Mouse (Mus musculus) heart, adult 2 months (tissue): ENCODE measurements around the gene Mettl8.

Experiments used
- CTCF ChIP-seq: fragments of 200-600 bp; IDR thresholded peaks from 2 replicates; pipeline ENCODE4 v1.8.1; 2022; ENCODE audit warnings: antibody characterized with exemption, mild to moderate bottlenecking, moderate library complexity
- EP300 ChIP-seq: fragments of 200-500 bp; IDR thresholded peaks from 2 replicates; pipeline ENCODE4 v1.6.1; 2011; ENCODE audit warnings: low read depth, low read length, control low read depth; ENCODE audit not compliant: insufficient read depth
- POLR2A ChIP-seq: fragments of 200-500 bp; IDR thresholded peaks from 2 replicates; pipeline ENCODE4 v1.6.1; 2011; ENCODE audit warnings: mild to moderate bottlenecking, low read depth, low read length, control low read depth; ENCODE audit not compliant: insufficient read depth

DNA sequence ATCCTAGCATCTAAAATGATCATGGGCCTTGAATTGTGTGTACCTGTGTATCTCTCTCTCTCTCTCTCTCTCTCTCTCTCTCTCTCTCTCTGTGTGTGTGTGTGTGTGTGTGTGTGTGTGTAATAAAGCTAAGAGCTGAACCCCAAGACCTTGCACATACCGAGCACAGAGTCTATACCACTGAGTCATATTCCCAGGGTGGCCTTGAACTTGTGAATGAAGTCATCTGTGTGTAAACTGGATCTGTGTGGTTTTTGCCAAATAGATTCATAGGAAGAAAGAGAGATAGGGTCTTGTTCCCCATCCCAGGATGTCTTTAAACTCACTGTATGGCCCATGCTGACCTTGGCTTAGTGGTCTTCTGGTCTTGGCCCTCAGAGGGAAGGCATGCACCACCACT is 121.9 kb downstream of the Mettl8 start:
- TF ChIP-seq POLR2A (no peak), CTCF (no peak), EP300 (no peak)
